Mouse (Mus musculus): ENCODE measurements at regions not wholly inside any gene's neighbourhood (a gene's known extent, or its start where the extent isn't known, plus 50 kb on each side); places are given as distances from the start of the nearest gene placed in this dataset.

GRCm38 (mm10) chr15:36367296-36367695 lies 640.3 kb downstream of the Zfp706 start:
- TF ChIP-seq POLR2A (IDR thresholded peaks at IDR 0.05; ENCODE audit: insufficient read length, low read depth) (no peak), USF1 (IDR thresholded peaks at IDR 0.05; ENCODE audit: low read depth) (no peak), CEBPB (IDR thresholded peaks at IDR 0.05; ENCODE audit: insufficient read depth, poor library complexity, severe bottlenecking) (no peak), MYOG (IDR thresholded peaks at IDR 0.05; ENCODE audit: control insufficient read depth in 1 of 3, insufficient read depth in 1 of 3, insufficient read length in 2 of 3, low read depth in 2 of 3) (no peak), MAX (IDR thresholded peaks at IDR 0.05; ENCODE audit: low read depth) (no peak), TCF3 (IDR thresholded peaks at IDR 0.05; ENCODE audit: insufficient read length, low read depth) (no peak), TCF12 (IDR thresholded peaks at IDR 0.05; ENCODE audit: insufficient read depth, poor library complexity, severe bottlenecking) (no peak), SRF (IDR thresholded peaks at IDR 0.05; ENCODE audit: control insufficient read depth, insufficient read length, low read depth) (no peak), REST (IDR thresholded peaks at IDR 0.05; ENCODE audit: insufficient read depth, insufficient read length) (no peak), POLR2AphosphoS2 (IDR thresholded peaks at IDR 0.05; ENCODE audit: insufficient read length, low read depth) (no peak)

All from myocyte (in vitro differentiated cells).